Mouse (Mus musculus) cerebellum, adult 9-11 months (tissue): ENCODE measurements around the gene Crabp1.

Experiments
- DNase-seq: peaks from one replicate; pipeline ENCODE4 v3.0.0; 2022

Gene Crabp1

DNA sequence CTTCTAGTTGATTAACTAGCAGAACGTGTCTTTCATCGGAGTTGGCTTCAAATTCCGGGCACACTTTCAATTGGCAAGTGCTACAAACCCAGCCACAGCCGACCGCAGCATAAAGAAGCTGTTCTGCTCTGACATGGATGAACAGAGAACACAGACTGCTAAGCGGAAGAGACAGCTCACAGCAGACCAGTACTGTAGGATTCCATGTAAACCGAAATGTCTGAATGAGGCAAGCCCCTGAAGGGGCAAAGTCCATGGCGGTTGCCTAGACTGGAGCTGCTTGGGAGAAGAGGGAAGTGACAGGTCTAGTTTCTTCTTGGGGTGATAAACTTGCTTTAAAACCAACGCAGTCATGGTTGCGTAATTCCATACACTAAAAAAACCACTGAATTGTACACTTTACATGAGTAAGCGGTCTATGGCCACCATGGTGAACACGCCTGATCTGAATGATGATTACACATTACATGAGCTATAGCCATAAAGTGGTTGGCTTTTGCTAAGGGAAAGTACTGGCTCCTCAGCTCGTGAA, 12.0 kb downstream of the Crabp1 start:
- no peak for DNase-seq

DNA sequence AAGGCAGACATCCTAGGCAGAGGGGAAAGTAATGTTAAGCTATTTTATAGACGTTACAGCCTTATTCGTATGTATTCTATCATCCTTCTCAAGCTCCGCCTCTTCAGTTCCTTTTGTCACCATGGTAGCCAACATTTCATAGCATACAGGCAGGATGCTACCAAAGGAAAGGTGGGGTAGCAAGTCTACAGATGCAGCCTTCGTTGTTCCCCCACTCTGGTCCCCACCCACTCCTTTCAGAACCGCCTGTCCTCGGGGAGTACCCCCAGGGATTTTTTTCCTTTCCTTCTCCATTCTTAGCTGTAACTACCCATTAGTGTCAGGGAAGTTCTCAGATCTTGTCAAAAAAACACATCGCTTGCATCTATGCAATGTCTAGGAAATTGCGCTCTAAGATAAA, 14.7 kb downstream of the Crabp1 start:
- DNase-seq: no peak

DNA sequence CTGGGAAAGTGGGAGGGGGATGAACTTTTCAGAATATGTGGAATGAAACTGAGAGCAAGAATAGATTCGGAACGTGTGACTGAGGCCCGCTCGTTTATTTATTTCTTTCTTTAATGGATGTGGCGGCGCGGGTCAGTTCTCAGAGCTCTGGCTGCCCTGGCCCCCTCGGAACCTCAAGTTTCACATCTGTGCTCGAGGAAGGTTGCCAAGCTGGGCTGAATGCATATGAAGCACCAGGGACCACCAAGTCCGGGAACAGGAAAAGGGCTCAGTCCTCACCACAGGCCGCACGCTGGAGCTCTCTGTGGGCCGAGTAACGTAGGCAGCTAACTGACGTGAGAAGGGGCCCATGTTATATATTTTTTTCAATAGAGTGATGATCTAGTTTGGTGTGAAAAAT, 18.0 kb downstream of the Crabp1 start:
- DNase-seq: no peak

DNA sequence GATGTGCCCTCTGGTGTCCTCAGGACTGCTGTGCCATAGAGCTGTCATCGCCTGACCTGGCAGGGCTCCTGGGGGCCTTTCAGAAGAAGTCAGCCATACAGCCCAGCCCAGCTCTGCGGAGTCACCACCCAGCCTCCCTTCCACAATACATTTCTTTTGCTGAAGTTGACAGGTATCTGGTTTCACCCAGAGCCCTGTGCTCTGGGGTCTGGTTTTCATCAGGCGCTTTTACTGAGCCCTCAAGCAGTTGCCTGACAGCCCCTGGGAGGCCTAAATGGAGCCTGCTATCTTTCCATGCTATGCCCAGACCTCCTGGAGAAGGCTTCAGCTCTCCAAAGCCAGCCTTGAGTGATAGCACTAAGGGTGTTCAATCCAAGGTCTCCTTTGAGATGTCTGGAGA, 19.5 kb downstream of the Crabp1 start:
- no peak for DNase-seq

DNA sequence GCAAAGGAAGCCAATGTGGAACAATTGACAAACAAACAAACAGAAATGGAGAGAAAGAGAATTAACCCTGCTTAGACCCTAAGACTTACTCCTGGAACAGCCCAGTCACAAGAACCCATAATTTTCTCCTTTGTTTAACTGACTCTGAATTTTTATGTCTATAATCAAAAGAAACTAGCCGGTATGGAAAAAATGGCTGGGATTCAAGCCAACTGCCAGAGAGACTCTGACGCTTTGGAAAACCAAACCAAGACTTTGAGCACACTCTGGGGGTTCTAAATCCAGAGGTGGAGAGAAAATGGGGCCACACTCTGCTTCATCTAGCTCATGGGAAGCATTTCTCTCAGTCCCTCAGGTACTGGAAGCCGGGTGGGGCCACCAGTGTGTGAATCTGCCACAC, 20.7 kb downstream of the Crabp1 start:
- DNase-seq: no peak

DNA sequence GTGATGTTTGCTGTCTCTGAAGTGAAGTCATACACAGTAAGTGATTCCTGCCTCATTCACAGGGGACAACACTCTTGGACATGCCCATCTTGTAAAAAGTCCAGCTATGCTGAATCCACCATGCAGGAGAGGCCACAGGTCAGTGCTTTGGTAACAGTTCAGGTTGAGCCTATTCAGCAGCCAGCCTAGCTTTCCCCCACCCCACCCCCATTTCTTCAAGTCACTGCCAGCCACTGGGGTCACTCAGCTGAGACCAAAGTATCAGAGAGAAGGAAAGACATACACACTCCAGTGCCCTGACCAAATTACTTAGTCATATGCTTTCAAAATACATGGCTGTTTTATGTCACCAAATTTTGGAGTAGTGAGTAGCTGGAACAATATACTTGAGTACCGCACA, 21.5 kb downstream of the Crabp1 start:
- no peak for DNase-seq

DNA sequence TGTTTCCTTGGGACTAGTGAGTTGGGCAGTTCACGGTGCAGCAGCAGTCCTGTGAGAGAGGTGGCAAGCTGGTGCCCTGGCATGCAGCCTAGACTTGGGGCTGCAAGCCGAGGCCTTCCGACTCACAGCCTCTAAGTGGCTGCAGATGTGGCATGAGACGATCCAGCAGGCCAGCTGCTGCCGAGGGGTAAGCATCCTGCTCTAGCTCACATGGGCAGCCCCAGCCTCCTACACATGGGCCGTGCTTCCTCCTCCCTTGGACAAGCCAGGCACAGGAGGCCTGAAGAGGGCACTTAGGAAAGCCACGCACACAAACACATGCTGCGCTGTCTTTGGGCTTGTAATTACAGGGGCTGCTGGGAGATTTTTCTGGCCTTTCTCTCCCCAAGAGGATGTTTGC, 23.2 kb downstream of the Crabp1 start:
- no peak for DNase-seq

DNA sequence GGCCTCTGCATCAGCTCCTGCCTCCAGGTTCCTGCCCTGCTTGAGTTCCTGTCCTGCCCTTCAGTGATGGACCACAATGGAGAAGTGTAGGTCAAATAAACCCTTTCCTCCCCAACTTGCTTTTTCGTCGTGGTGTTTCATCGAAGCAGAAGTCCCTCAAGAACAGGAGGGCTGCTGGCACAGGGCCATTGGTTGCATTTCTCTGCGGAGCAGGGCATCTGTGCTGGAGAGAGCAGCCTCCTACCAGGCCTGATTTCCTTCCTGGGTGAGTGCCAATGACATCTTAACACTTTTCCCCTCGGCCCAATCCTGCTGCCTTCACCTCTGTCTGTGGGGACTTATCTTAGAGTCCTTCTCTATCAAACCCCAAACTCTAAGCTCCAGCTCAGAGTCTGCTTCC, 25.7 kb downstream of the Crabp1 start:
- no peak for DNase-seq

DNA sequence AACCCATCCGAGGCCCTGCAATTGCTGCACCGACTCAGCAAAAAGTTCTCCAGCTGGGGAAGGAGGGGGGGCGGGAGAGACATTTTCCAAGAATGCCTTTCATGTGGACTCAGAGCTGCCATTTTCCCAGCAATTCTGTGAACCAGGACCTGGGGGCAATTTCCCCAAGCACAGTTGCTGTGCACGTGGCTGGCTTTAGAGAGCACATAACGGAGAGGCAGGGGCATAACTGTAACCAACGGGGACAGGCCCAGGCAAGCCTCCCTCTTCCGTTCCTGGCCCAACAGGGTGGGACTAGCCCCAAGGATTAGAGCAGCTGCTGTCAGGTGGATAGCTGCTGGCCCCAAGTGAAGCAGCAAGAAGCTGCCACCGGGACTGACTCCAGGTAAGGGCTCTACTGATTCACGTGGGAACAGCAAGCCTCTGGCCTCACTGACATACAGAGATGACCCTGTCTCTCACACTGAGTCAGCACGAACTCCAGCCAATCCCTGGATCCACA, 37.0 kb downstream of the Crabp1 start:
- DNase-seq: no peak

DNA sequence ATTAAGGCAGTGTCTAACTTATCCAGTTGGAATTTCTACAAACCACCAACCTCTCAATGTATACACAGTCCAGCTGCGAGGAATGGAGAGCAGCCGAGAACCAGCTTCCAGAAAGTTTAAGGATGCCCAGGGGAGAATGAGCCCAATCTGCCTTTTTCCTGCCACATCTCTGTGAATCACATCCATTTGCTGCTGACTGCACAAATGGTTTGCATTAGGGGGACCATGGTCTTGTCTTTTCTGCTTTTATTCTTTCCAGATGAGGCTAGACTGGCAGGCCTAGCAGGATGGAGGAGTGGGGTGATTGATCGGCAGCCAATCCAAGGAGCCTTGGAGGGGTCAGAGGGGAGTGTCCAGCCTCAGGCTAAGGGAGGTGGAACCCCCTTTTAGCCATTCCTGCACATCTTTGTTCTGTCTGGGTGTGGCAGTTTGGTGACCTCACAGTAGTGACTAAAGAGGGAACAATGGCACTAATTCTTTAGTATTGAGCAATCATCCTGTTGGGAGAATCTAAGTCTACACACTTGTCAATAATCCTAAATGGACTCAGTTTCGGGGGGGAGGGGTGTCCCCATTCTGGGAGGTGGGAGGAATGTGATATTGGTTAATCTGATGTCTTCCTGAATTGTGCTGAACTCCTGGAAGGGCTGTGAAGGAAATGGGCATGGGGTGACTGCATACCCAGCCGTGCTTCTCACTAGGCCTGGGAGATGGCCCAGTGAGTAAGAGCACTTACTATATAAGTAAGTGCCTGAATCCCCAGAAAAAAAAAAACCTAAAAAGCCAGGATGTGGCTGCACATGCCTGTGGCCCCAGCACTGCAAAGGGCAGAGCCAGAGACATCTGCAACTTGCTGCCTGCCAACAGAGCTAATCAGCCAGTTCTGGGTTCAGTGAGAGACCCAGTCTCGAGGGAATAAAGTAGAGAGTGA, 38.5 kb downstream of the Crabp1 start:
- no peak for DNase-seq

DNA sequence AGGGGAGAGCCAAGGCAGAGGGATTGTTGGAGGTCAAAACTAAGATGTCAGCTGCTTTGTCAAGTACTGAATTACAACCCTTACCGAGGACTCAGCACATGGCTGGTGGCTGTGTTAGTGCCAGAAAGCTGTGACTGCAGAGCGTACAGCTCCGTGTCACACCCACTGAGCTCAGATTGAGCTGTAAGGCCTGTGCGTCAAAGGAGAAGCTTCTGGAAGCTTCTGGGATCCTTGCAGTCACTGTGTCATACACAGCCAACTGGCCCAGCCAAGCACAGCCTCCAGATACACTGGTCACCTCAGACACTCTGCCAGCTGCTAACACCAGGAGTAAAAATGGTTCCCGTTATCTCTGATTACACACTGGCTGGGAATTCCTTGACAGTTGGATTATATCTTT, 39.8 kb downstream of the Crabp1 start:
- no peak for DNase-seq

DNA sequence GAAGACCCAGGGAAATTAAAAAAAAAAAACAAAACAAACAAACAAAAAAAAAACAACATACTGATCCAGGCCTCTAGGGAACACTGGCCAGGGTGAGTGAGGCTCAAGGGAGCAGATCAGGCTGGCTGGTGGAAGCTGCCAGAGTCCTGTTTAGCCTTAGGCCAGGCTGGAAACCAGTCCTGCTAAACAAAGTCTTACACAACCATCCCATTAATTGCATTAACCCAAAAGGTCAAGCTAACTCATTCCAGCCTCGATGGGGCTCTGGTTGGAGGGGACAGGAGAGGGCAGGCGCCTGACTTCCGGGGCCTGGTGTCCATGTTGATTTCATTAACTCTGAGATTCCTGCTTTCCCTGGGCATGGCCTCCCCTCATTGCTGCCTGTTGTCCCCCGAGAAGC, 43.2 kb downstream of the Crabp1 start:
- DNase-seq: no peak

DNA sequence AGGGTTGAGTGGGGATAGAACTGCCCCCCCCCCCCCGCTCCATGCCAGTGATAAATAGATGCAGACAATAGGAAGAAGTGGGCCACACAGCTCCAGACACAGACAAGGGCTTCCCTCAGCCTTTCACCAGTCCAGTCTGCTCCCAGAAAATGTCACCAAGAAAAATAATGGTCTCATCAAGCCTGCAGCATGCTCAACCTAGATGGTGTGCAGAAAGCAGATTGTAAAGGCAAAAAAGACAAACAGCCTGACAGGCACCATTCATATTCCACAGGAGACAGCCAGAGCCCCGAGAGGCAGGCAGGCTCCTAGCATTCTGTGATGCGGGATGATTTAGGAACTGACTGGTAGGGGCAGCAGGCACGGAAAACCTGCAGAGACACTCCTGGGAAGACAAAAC, 45.4 kb downstream of the Crabp1 start:
- DNase-seq: no peak

DNA sequence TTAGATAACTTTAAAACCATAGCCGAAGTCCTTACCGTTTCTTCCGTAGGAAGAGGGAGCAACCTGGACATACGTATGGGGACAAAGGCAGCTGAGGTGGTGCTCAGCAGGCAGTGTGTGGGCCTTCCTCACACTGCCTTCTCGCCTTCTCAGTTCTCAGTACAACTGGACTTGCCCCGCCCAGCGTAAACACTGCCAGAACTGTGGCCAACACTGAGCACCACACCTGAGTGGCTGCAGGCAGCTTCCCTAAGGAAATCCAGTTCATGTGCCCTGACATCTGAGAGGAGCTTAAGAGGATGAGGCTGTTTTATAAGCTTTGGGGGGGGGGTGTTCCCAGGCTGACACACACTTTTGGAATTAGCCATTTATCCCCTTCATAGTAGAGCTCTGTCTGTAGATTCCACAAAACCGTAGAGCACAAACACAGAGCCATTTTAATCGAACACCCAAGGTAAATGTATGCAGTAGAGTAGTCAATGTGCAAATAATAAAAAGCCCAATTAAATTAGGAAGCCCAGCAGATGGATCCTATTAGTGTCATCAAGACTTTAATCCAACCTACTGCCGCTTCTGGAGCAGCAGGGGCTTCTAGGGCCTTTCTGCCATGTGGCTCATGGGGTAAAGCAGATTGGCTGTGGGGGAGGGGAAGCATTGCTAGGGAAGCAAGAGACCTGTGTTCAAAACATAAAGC, 52.1 kb downstream of the Crabp1 start:
- no peak for DNase-seq

DNA sequence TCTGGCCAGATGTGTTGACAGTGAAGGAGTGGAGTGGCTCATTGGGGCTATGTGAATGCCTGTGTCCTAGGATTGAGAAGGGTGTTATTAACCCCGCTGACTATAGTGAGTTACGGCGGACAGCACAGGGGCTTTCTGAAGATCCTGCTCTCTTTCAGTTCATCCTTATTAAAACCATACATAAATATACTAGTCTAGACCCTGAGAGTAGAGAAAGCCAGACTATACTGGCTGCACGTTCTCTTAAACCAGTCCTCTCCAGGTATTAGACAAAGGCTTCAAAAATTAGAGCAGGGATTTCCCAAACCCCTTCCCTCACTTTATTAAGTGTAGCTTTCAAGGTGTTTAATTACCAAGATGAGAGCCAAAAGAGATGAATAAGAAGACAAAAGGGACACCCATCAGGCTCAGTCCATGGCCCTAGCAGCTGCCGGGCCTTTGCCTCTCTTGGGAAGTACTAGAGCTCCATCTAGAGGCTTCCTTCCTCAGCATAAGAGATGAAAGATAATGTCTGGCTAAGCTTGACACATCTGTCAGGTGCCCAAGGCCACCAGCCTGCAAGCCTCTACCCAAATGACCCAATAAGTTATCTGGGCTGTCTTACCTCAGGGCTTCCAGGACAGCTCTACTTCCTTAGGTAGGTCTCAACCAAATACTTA, 57.0 kb downstream of the Crabp1 start:
- DNase-seq: no peak
